Mouse (Mus musculus) intestine, embryonic 16.5 days (tissue): ENCODE measurements around the gene Fcna. TPM values are rescaled to one million over a fixed set of nuclear protein-coding genes. Genes with fewer than 3 reads are reported as not detected.

ENCODE experiments used
- ATAC-seq: fragments of 200-750 bp; cut with Nextera tagmentation; 2 replicates; pipeline ENCODE4 v1.8.0; 2017; ENCODE audit warnings: moderate TSS enrichment, moderate library complexity
- H3K27ac ChIP-seq: fragments of 300-500 bp; sonication (generic); 2 replicates; pipeline ENCODE4 v1.5.1; 2014; ENCODE audit warnings: mild to moderate bottlenecking, low read length
- H3K27me3 ChIP-seq: fragments of 300-500 bp; sonication (generic); replicated peaks from 2 replicates; pipeline ENCODE4 v1.6.1; 2014; ENCODE audit warnings: low read length, control low read depth, mixed read lengths; ENCODE audit not compliant: control insufficient read depth, insufficient read depth
- H3K36me3 ChIP-seq: fragments of 300-500 bp; sonication (generic); 2 replicates; pipeline ENCODE4 v1.6.1; 2014; ENCODE audit warnings: low read length, control low read depth; ENCODE audit not compliant: control insufficient read depth, insufficient read depth
- H3K4me1 ChIP-seq: fragments of 300-500 bp; sonication (generic); 2 replicates; pipeline ENCODE4 v1.6.1; 2014; ENCODE audit warnings: low read length, control low read depth, mixed read lengths; ENCODE audit not compliant: control insufficient read depth, insufficient read depth
- H3K4me2 ChIP-seq: fragments of 300-500 bp; sonication (generic); 2 replicates; pipeline ENCODE4 v1.6.1; 2014; ENCODE audit warnings: low read depth, low read length, control low read depth
- H3K4me3 ChIP-seq: fragments of 300-500 bp; sonication (generic); 2 replicates; pipeline ENCODE4 v1.5.1; 2014; ENCODE audit warnings: mild to moderate bottlenecking, low read length
- H3K9ac ChIP-seq: fragments of 300-500 bp; sonication (generic); 2 replicates; pipeline ENCODE4 v1.6.1; 2014; ENCODE audit warnings: low read depth, low read length
- H3K9me3 ChIP-seq: fragments of 300-500 bp; sonication (generic); 2 replicates; pipeline ENCODE4 v1.6.1; 2016; ENCODE audit warnings: low read length, control low read depth; ENCODE audit not compliant: control insufficient read depth
- WGBS: fragments of 180-500 bp; shearing (Covaris S2); extraction: QIAGEN DNeasy Blood & Tissue Kit; methylation state at CpG from one replicate; pipeline ENCODE4 v1.1.7; 2014; 5-methylcytosine and 5-hydroxymethylcytosine counted together
- polyA plus RNA-seq: library from polyadenylated mRNA; unstranded; fragments of >200 nt; fragmentation: Nextera tagmentation; extraction: Ambion mirVana; gene quantifications from 2 replicates; pipeline ENCODE4 v1.2.1, GENCODE M21; 2015

Fcna gene
- polyA plus RNA-seq, 1 experiment from 2014 or later, result 7.1 TPM

DNA sequence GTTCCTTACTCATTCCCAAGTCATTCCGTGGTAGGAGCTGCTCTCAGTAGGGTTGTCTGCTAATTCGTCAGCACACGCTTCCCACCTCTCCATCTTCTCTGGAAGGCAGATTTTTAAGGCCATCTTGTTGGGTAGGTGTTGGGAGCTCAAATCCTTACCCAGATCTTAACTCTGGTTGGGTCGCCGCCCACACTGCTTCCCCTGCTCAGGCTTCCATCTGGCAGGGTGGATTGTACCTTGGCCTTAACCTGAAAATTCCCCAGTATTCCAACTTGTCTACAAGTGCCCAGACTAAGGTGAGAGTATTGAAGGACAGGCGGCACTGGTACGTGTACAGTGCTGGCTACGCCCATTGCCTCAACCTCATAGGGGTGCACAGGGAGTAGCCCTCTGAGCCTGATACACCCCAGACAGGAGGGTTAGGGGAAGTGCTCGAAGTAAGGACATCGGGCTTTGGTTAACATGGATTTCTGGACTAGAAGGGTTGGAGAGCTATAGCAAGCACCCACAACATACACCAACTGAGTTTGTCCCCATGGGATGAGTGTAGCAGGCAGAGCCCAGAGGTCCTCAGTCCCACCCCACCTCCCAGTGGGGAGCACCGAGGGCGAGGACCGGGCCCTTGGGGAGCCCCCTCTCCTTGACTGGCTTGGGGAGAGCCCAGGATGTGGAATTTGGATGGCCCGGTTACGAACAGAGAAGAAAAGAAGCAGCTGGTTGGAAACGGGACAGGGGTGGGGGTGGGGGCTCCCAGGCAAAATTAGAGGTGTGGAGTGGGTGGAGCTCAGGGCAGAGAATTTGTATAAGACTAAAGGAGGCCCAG is 51.6 kb downstream of the Fcna start:
- no peaks in the 10 kb centered on the region for H3K36me3 ChIP-seq
- 79% methylated on average over 16 of the region's 16 CpGs for WGBS
- peak overlapping the region; percentile 69 for H3K4me3 ChIP-seq
- ATAC-seq, result no peak
- H3K9ac ChIP-seq, result peak overlapping the region; percentile 81; the same call in 1 of the 2 replicates
- peak overlapping the region; percentile 81 for H3K4me2 ChIP-seq
- H3K27me3 ChIP-seq, result peaks cover 49% of the 10 kb centered on the region
- H3K9me3 ChIP-seq, result 0 out of 2 replicates have a peak, but pooled peaks cover 4% of the 10 kb centered on the region
- peaks cover 74% of the 10 kb centered on the region for H3K4me1 ChIP-seq
- peak overlapping the region; percentile 93 for H3K27ac ChIP-seq

GRCm38 (mm10) chr2:25575432-25576027 is 52.3 kb downstream of the Fcna start:
- peak overlapping the region; percentile 69 for H3K4me3 ChIP-seq
- H3K27me3 ChIP-seq, result peaks cover 48% of the 10 kb centered on the region
- no peaks in the 10 kb centered on the region for H3K36me3 ChIP-seq
- 12% methylated on average over 21 of the region's 21 CpGs for WGBS
- H3K4me2 ChIP-seq, result peak overlapping the region; percentile 81
- peak overlapping the region; percentile 93 for H3K27ac ChIP-seq
- ATAC-seq, result no peak
- H3K4me1 ChIP-seq, result peaks cover 68% of the 10 kb centered on the region
- peak overlapping the region; percentile 81 for H3K9ac ChIP-seq
- H3K9me3 ChIP-seq, result 0 out of 2 replicates have a peak, but pooled peaks cover 4% of the 10 kb centered on the region

Other genes starting within 250 kb of the Fcna start
- gene Entpd2, start 232.2 kb downstream of the Fcna start, polyA plus RNA-seq, result 23.7 and 27.4 TPM in 2 replicates
- 48.9 and 51.1 TPM in 2 replicates for gene Npdc1, start 228.7 kb downstream of the Fcna start, polyA plus RNA-seq
- gene Fut7, start 204.8 kb downstream of the Fcna start, polyA plus RNA-seq, result 0.13 and 0.33 TPM in 2 replicates
- gene Abca2, start 199.3 kb downstream of the Fcna start, polyA plus RNA-seq, result 2.1 and 2.8 TPM in 2 replicates
- 2.6 and 2.7 TPM in 2 replicates for gene Clic3, start 171.2 kb downstream of the Fcna start, polyA plus RNA-seq
- gene Paxx, start 166.9 kb downstream of the Fcna start, polyA plus RNA-seq, result 31.5 and 37.4 TPM in 2 replicates
- gene Ptgds, start 158.0 kb downstream of the Fcna start, polyA plus RNA-seq, result 4.0 and 4.5 TPM in 2 replicates
- 0.32 TPM in 1 of 2 replicates, not detected in the other for gene Lcn12, start 134.1 kb downstream of the Fcna start, polyA plus RNA-seq
- 70.2 and 71.9 TPM in 2 replicates for gene Fbxw5, start 127.3 kb downstream of the Fcna start, polyA plus RNA-seq
- 6.8 and 8.5 TPM in 2 replicates for gene C8g, start 126.3 kb downstream of the Fcna start, polyA plus RNA-seq
- 28.4 and 34.1 TPM in 2 replicates for gene Traf2, start 81.1 kb downstream of the Fcna start, polyA plus RNA-seq
- 343 and 364 TPM in 2 replicates for gene Edf1, start 70.2 kb downstream of the Fcna start, polyA plus RNA-seq
- gene Mamdc4, start 53.2 kb downstream of the Fcna start, polyA plus RNA-seq, result 582 and 797 TPM in 2 replicates
- 145 and 176 TPM in 2 replicates for gene Phpt1, start 52.8 kb downstream of the Fcna start, polyA plus RNA-seq
- 0.93 and 1.4 TPM in 2 replicates for gene Ajm1, start 46.3 kb downstream of the Fcna start, polyA plus RNA-seq
- gene Rabl6, start 19.5 kb downstream of the Fcna start, polyA plus RNA-seq, result 45.8 and 52.7 TPM in 2 replicates
- gene Ccdc183, start 10.4 kb downstream of the Fcna start, polyA plus RNA-seq, result 0.12 and 0.18 TPM in 2 replicates
- gene Tmem141, start 6.0 kb downstream of the Fcna start, polyA plus RNA-seq, result 25.4 and 26.6 TPM in 2 replicates
- gene Lcn8, start 25.1 kb upstream of the Fcna start, polyA plus RNA-seq, result not detected in 2 replicates
- gene Lcn5, start 29.9 kb upstream of the Fcna start, polyA plus RNA-seq, result not detected in 2 replicates
- gene Lcn6, start 48.8 kb upstream of the Fcna start, polyA plus RNA-seq, result not detected in 2 replicates
- gene Lcn10, start 54.7 kb upstream of the Fcna start, polyA plus RNA-seq, result not detected in 2 replicates
- not detected in 2 replicates for gene Obp2a, start 72.0 kb upstream of the Fcna start, polyA plus RNA-seq
- gene Bmyc, start 78.7 kb upstream of the Fcna start, polyA plus RNA-seq, result 82.8 and 94.2 TPM in 2 replicates
- gene Obp2b, start 109.0 kb upstream of the Fcna start, polyA plus RNA-seq, result not detected in 2 replicates
- not detected in 2 replicates for gene Lcn3, start 137.5 kb upstream of the Fcna start, polyA plus RNA-seq
- not detected in 2 replicates for gene Lcn11, start 149.0 kb upstream of the Fcna start, polyA plus RNA-seq
- not detected in 2 replicates for gene Gm13539, start 154.2 kb upstream of the Fcna start, polyA plus RNA-seq
- gene Glt6d1, start 187.8 kb upstream of the Fcna start, polyA plus RNA-seq, result not detected in 2 replicates
- not detected in 2 replicates for gene Lcn9, start 195.1 kb upstream of the Fcna start, polyA plus RNA-seq
- not detected in 2 replicates for gene Sohlh1, start 219.2 kb upstream of the Fcna start, polyA plus RNA-seq
- gene Kcnt1, start 235.7 kb upstream of the Fcna start, polyA plus RNA-seq, result 0.31 and 0.54 TPM in 2 replicates